Mouse (Mus musculus): ENCODE results near the gene Rerg.

Rerg gene

DNA sequence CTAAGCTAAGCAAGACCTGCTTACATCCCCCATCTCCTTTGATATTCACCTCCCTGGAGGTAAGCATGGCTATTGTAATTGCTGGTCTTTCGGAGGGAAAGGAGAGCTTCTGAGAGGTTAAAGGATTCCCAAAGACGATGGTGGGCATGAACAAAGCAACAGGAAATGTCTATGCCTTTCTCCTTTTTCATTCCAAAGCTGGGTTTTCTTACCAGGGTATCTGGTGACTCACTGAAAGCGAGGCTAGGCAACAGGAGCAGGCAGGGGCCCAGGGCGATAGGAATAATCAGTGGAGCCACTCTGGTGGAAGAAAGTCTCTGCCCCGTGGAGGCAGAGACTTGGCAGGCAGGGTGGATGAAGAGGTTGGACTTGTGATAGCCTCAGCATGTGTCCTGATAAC lies at the start of gene Rerg:
TSS of gene Rerg (minus strand) at position 272 of the 400 bp plus-strand sequence.
- DNase-seq (ENCODE audit: low read depth, low spot score), result no peak

- DNase-seq (ENCODE audit: low read depth, low spot score), result no peak
Observed at GRCm38 (mm10) chr6:137217841-137218463, 47.7 kb upstream of the Rerg start.

DNA sequence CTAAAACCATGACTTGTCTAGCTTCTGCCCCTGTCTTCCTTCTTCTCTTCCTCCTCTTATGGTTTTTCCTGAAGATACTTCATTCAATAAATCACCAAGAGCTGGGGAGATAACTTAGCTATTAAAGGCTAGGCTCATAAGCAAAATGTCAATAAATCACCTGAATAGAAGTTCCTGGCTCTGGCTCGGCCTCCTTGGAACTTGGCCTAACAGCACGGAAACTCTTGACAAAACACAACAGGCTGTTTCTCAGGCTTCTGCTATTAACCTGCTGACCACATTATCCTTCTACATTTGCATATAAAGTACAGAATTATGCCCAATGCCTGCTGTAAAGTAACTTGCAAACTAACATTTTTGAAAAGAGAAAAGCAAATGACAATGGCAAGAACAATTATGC lies 41.1 kb upstream of the Rerg start:
- DNase-seq (ENCODE audit: low read depth, low spot score), result no peak

DNA sequence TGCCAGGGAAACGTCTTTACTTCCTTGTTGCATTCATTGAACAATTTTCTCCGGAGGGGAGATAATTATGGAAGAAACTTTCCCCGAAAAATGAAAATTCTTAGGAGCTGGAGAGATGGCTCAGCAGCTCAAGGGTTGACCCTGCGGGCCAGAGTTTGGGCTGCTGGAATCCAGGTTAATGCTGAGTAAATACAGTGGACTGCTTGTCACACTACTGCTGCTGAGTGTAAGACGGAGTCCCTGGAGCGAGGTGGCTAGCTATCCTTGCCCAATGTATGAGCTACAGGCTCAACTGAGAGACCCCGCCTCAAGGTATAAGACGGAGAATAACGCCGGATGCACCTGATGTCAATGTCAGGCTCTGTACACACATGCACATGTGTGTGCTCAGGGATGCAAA lies 40.7 kb upstream of the Rerg start:
- DNase-seq (ENCODE audit: low read depth, low spot score), result no peak

GRCm38 (mm10) chr6:137209992-137210391 lies 39.7 kb upstream of the Rerg start:
- DNase-seq (ENCODE audit: low read depth, low spot score), result no peak

DNA sequence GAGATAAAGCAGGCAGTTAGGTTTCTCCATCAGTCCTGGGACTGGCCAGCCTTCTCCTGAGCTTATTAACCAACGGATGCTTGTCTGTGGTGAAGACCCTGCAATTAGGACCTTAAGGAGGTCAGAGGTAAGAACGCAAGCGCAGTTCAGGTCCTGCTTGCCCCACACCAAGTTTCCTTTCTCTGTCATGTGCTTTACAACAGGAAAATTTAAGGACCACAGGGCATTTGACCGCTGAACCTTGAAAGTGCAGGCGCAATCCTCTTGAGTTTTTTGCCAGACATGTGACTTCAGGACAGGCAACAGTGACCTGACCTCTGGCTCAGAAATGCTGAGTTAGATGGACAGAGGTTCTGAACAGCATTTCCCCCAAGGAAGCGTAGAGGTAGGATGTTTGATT lies 36.8 kb upstream of the Rerg start:
- DNase-seq (ENCODE audit: low read depth, low spot score), result no peak

DNA sequence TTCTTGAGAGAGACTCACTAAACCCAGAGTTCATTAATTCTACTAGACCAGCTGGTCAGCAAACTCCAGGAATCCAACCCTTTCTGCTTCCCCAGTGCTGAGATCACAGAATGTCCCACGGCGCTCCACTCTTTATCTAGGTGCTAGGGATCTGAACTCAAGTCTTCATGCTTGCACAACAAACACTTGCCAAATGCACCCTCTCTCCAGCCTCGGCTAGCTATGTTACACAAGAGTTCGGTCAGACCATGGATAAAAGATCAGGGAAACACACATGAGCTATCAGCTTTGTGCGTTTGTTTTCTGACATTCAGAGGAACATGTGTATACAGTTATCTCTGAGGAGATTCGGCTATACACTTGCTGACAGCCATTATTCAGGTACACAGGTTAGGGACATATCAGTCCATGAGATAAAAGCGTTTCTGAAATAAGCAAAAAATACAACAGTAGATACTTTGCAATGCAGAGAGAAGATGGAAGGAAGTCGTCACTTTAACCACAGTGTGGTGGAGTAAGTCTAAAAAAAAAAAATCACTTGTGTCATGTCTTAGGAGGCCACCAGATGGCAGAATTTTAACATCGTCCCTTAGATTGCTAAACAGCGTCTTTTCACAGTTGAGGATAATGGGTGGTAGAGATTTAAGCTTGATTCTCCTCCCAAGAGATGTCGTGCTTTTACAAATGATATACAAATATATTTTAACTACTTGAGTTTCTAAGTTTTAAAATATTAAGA lies 35.5 kb upstream of the Rerg start:
- DNase-seq (ENCODE audit: low read depth, low spot score), result peak; percentile 37

DNA sequence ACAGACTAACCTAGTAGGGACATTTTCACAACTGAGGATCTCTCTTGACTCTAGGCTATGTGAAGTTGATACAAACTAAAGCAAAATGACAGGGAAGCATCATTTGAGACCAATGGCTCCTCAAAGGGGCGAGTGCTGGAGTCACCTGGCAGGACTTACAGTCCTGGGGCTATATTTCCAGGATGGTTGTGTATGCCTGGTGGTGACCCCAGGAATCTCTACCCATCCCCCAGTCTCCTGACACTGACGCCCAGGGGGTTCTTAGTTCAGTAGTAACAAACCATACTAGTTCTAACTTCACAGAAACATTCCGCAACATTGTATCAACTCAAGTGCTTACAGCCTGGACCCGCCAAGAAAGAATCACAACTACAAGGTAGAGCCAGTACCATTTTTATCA lies 32.4 kb upstream of the Rerg start:
- no peak for DNase-seq (ENCODE audit: low read depth, low spot score)

DNA sequence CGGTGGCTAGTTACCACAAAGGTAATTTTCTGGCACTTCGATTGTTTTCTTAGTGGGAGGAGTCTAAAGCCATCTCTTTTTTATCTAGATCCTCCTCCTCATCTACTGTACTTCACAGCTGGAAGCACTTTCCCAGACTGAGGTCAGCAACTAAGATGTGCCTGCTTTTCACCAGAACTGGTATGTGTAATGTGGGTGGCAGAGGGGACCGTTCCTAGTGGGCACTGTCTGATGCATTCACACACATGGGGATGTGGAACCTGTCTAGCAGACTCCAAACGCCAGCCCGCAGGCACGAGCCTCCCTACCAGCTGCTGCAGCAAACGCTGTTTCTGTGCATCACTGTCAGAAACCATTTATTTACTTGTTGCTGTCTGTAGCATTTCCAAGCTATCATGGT lies 31.3 kb upstream of the Rerg start:
- DNase-seq (ENCODE audit: low read depth, low spot score), result no peak

DNA sequence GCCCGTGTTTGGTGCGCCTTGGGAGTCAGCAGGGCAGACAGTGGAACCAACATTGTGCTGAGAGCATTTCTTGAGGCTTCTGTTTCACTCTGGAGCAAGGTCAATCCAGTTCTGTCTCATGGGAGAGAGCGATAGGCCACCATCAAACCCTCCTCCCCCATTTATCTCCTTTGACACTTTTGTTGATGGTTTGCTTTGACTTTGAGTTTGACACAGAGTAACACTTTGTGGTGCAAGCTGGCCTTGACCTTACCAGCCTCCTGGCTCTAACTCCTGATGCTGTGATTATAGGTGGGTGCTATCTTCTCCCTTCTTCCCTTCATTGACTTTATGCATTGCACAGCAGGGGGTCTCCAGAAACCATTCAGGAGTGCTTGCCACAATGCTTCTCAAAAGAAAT lies 30.9 kb upstream of the Rerg start:
- no peak for DNase-seq (ENCODE audit: low read depth, low spot score)

GRCm38 (mm10) chr6:137192063-137192462 lies 21.8 kb upstream of the Rerg start:
- peak; percentile 79 for DNase-seq (ENCODE audit: low read depth, low spot score)

GRCm38 (mm10) chr6:137191026-137191425 lies 20.7 kb upstream of the Rerg start:
- DNase-seq (ENCODE audit: low read depth, low spot score), result no peak

GRCm38 (mm10) chr6:137190577-137190976 lies 20.3 kb upstream of the Rerg start:
- DNase-seq (ENCODE audit: low read depth, low spot score), result no peak

- DNase-seq (ENCODE audit: low read depth, low spot score), result no peak
Observed at GRCm38 (mm10) chr6:137188375-137188926, 18.2 kb upstream of the Rerg start.

DNA sequence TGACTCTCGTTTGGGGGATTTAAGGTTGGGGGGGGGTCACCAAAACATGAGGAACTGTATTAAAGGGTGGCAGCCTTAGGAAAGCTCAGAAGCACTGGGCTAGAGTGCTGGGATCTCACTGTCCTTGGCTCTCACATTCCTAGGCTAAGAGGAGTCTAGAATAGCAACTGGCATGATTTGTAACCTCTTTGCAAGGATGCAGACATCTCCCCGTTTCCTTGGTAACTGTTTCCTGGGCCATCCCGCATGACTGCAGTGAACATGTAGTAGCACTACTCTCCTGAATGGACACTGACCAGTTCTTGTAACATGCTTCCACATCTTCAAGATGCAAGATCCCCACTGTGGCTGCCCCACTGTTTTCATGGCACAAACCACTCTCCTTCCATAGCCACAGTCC lies 17.1 kb upstream of the Rerg start:
- DNase-seq (ENCODE audit: low read depth, low spot score), result no peak

DNA sequence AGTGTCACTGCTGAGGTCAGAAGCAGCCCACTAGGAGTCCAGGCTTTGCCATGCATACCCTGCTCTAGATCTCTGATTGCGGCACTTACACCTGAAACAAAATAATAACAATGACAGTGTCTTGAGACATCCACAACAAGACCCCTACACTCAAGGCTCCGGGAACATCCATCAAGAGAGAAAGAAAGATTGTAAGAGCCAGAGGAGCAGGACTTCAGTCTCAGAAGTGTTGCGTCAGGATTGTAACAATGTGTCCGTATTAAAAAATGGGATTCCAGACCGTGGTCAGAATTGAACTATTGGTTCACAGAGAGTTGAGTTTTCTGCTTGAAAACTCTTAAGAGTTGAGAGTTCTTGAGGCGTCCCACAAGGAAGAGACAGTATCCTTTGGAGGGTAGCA lies 10.3 kb upstream of the Rerg start:
- no peak for DNase-seq (ENCODE audit: low read depth, low spot score)

DNA sequence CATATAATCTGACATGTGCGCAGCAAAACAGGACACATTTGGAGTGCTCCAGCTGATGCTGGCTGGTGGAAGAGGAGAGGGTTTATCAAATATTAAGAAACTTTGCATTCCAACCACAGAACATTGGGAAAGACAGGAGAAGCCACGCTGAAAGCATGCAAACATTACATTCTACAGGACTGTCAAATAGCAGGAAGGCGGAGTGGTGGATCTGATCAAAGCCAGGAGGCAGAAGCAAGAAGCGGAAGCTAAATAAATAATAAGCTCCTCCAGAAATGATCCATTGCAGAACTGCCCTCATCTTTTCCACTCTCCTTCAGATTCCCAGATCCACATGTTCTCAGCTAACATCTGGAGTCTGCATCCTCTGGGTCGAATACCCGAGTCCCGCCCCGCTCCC lies 9.8 kb upstream of the Rerg start:
- peak; percentile 39 for DNase-seq (ENCODE audit: low read depth, low spot score)

DNA sequence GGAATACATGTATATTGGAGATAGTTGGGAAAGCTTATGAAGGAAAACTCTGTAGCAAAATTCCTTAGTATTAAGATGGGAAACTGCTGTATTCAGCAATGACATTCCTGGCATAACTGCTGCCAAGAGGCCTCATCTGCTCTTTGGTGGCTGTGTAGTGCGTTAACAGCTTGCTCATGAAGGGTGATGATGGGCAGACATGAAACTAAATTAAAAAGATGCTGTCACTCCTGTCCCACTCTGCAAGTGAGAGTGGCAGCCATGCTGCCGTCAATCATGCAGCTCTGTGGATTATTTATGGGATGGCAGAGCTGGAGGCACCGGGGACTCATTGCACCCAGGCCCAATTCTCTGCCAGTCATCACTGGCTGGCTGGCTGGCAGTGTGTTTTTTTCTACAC lies 8.7 kb upstream of the Rerg start:
- no peak for DNase-seq (ENCODE audit: low read depth, low spot score)

DNA sequence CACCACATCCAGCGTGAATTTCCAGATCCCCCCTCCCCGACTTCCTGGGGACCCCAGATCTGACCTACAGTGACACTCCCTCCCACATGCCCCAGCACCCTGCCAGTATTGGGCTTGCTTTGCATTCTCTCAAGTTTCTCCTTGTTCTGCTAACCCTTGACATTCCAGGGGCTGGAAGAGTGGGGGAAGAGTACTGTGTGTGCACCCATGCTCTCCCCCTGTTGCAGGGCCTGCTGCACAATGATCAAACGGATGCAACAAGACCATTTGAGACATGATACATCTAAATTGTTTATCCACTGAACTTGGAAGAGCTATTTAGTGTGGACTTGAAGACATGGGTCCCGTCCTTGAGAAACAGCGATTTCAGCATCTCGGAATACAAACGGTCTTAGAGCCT lies 349 bp upstream of the Rerg start:
- DNase-seq (ENCODE audit: low read depth, low spot score), result no peak

GRCm38 (mm10) chr6:137169171-137169968 lies 927 bp downstream of the Rerg start:
- DNase-seq (ENCODE audit: low read depth, low spot score), result peak; percentile 89

GRCm38 (mm10) chr6:137166843-137167242 lies 3.5 kb downstream of the Rerg start:
- no peak for DNase-seq (ENCODE audit: low read depth, low spot score)

GRCm38 (mm10) chr6:137163571-137163970 lies 6.7 kb downstream of the Rerg start:
- DNase-seq (ENCODE audit: low read depth, low spot score), result no peak

Data from mesoderm, embryonic 11.5 days (tissue).